Mouse (Mus musculus) neural tube, embryonic 13.5 days (tissue): ENCODE measurements around the gene Rbms1. TPM values are rescaled to one million over a fixed set of nuclear protein-coding genes. Genes with fewer than 3 reads are reported as not detected.

Source experiments
- ATAC-seq: fragments of 200-750 bp; cut with Nextera tagmentation; 2 replicates; pipeline ENCODE4 v1.8.0; 2017; ENCODE audit warnings: low read depth, mild to moderate bottlenecking, moderate TSS enrichment, moderate library complexity
- H3K27ac ChIP-seq: fragments of 300-500 bp; sonication (generic); replicated peaks from 2 replicates; pipeline ENCODE4 v1.5.1; 2015; ENCODE audit warnings: moderate library complexity, mild to moderate bottlenecking, inconsistent platforms
- H3K27me3 ChIP-seq: fragments of 300-500 bp; sonication (generic); 2 replicates; pipeline ENCODE4 v1.6.1; 2015; ENCODE audit warnings: mild to moderate bottlenecking, inconsistent platforms
- H3K36me3 ChIP-seq: fragments of 300-500 bp; sonication (generic); 2 replicates; pipeline ENCODE4 v1.6.1; 2015; ENCODE audit warnings: mild to moderate bottlenecking, inconsistent platforms
- H3K4me1 ChIP-seq: fragments of 300-500 bp; sonication (generic); replicated peaks from 2 replicates; pipeline ENCODE4 v1.6.1; 2015; ENCODE audit warnings: inconsistent platforms
- H3K4me2 ChIP-seq: fragments of 300-500 bp; sonication (generic); 2 replicates; pipeline ENCODE4 v1.6.1; 2015; ENCODE audit warnings: inconsistent platforms, mild to moderate bottlenecking, moderate library complexity
- H3K4me3 ChIP-seq: fragments of 300-500 bp; sonication (generic); 2 replicates; pipeline ENCODE4 v1.5.1; 2015; ENCODE audit warnings: mild to moderate bottlenecking, inconsistent platforms
- H3K9ac ChIP-seq: fragments of 300-500 bp; sonication (generic); 2 replicates; pipeline ENCODE4 v1.6.1; 2015; ENCODE audit warnings: moderate library complexity, mild to moderate bottlenecking, inconsistent platforms
- H3K9me3 ChIP-seq: fragments of 300-500 bp; sonication (generic); 2 replicates; pipeline ENCODE4 v1.6.1; 2016; ENCODE audit warnings: inconsistent platforms
- WGBS: fragments of 180-500 bp; shearing (Covaris S2); methylation state at CpG from one replicate; pipeline ENCODE4 v1.1.7; 2015; 5-methylcytosine and 5-hydroxymethylcytosine counted together
- polyA plus RNA-seq: library from polyadenylated mRNA; unstranded; fragments of >200 nt; fragmentation: Nextera tagmentation; extraction: Ambion mirVana; gene quantifications from 2 replicates; pipeline ENCODE4 v1.2.1, GENCODE M21; 2015

Gene Rbms1
- 72.0 and 81.1 TPM in 2 replicates for polyA plus RNA-seq

DNA sequence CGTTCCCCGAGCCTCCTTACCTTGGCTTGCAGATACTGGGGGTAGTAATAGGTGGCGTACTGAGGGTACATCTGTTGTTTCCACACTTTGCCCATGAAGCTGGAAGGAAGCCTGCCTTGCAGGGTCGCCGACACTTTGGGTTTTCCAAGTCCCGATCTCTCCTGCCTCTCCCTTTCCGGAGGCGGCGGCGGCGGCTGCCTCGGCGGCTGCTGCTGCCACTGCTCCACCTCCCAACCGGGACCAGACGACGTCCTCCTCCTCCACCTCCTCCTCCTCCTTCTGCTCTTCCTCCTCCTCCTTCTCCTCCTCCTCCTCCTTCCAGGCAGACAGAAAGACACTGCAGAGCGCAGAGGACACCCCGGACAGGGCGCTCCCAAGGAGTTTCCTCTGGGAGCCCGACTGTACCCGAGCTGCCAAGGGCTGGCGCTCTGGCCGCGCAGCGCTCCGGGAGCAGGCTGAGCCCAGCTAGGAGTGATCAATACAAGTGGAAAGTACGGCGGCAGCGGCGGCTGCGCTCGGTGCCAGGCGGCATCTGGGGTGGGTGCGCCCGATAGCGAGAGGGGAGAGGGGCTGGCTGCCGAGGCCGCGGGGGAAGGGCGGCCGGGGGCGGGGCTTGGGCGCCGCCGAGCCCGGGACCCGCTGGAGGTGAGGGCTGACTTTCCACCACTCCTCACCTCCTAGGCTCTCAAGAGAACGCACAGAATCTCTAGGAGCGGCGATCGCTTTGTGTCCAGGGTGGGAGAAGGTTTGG is at the start of gene Rbms1:
Gene Rbms1, minus strand, starts transcription at position 522 of the 751 bp plus-strand sequence.
- no peaks in the 10 kb centered on the region for H3K9me3 ChIP-seq
- peak within 1 kb of the TSS; percentile 82 for H3K4me3 ChIP-seq
- peaks cover 34% of the 10 kb centered on the region for H3K4me1 ChIP-seq
- peak within 1 kb of the TSS; percentile 96 for H3K27ac ChIP-seq
- no peaks in the 10 kb centered on the region for H3K36me3 ChIP-seq
- ATAC-seq: peak; percentile 89
- H3K4me2 ChIP-seq: peak within 1 kb of the TSS; percentile 71
- peak within 1 kb of the TSS; percentile 93 for H3K9ac ChIP-seq
- WGBS: under 1% methylated on average over 47 of the region's 51 CpGs
- H3K27me3 ChIP-seq: no peaks in the 10 kb centered on the region

- 37% methylated on average over 3 of the region's 3 CpGs for WGBS
Measured at GRCm38 (mm10) chr2:61012249-61012828, 49.3 kb upstream of the Rbms1 start.

DNA sequence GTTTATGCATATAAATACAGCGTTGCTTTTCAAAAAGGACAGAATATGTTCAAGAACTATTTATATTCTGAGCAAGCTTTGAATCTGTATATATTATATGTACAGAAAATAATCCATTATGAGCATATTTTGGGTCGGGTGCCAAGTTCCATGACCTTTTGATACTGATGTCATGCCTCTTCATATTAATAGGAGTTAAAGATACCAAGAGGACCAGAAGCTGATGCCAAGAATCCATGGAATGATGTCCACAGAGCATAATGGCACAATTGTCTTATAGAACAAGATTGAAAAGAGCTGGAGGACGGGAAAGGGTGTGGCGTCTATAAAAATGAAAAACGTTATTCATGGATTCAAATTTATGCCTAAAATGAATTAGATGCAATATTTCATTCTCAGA is 23.3 kb upstream of the Rbms1 start:
- ATAC-seq: no peak
- WGBS: 68% methylated on average over 5 of the region's 5 CpGs

More at GRCm38 (mm10) chr2:61012249-61012828, 49.3 kb upstream of the Rbms1 start:
- H3K27ac ChIP-seq: no peak overlapping the region
- no peaks in the 10 kb centered on the region for H3K9me3 ChIP-seq
- H3K4me1 ChIP-seq: 0 out of 2 replicates have a peak, but pooled peaks cover 5% of the 10 kb centered on the region
- H3K36me3 ChIP-seq: no peaks in the 10 kb centered on the region
- no peak overlapping the region for H3K4me3 ChIP-seq
- no peaks in the 10 kb centered on the region for H3K27me3 ChIP-seq
- ATAC-seq: no peak
- no peak overlapping the region for H3K4me2 ChIP-seq
- H3K9ac ChIP-seq: no peak overlapping the region

GRCm38 (mm10) chr2:60978538-60979313 is 15.7 kb upstream of the Rbms1 start:
- Histone ChIP-seq H3K4me1 (0 out of 2 replicates have a peak, but pooled peaks cover 6% of the 10 kb centered on the region), H3K9me3 (no peaks in the 10 kb centered on the region), H3K4me2 (no peak overlapping the region), H3K27ac (0 out of 2 replicates have a peak overlapping the region, but pooled peaks have one; percentile 10), H3K4me3 (no peak overlapping the region), H3K27me3 (no peaks in the 10 kb centered on the region), H3K9ac (no peak overlapping the region), H3K36me3 (no peaks in the 10 kb centered on the region)
- ATAC-seq: peak; percentile 69; the same call in 1 of the 2 replicates
- WGBS: 34% methylated on average over 4 of the region's 4 CpGs

More for the DNA sequence above, 23.3 kb upstream of the Rbms1 start:
- H3K4me3 ChIP-seq: no peak overlapping the region
- no peak overlapping the region for H3K9ac ChIP-seq
- H3K27ac ChIP-seq: no peak overlapping the region
- no peaks in the 10 kb centered on the region for H3K9me3 ChIP-seq
- H3K4me2 ChIP-seq: no peak overlapping the region
- H3K36me3 ChIP-seq: no peaks in the 10 kb centered on the region
- no peaks in the 10 kb centered on the region for H3K4me1 ChIP-seq
- H3K27me3 ChIP-seq: no peaks in the 10 kb centered on the region

DNA sequence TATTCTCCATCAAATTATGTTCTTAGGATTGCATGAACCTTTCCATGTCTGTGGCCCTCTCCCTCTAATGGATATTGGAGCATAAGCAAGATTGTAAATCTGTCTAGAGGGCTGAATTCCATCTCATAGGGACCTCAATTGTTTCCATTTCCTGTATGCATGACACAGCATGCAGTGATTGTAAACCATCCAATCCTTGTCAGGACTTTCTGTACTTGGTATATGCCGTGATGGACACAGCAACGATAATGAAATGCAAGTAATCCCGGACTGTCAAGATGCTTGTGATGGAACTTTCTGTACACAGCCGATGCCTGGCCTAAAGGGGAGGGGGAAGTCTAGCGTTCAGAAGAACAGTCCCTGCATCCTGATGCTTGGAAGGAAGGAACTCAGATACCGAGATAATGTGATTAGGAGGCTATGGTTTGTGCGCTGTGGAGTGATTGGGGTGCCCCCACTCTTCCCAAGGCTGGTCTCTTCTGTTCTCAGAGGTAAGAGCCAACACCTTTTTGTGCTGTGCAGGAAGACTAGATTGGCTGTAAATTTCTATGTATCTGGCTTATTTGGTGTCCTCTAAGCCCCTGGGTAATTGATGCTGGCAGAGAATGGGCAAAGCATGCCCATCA is 9.3 kb upstream of the Rbms1 start:
- Histone ChIP-seq H3K9me3 (no peaks in the 10 kb centered on the region), H3K4me1 (no peaks in the 10 kb centered on the region), H3K36me3 (no peaks in the 10 kb centered on the region), H3K4me2 (no peak overlapping the region), H3K9ac (no peak overlapping the region), H3K27ac (no peak overlapping the region), H3K27me3 (no peaks in the 10 kb centered on the region), H3K4me3 (no peak overlapping the region)
- no peak for ATAC-seq
- WGBS: 74% methylated on average over 7 of the region's 7 CpGs

- 11% methylated on average over 5 of the region's 5 CpGs for WGBS
- Histone ChIP-seq H3K9me3 (no peaks in the 10 kb centered on the region), H3K4me2 (peak overlapping the region; percentile 71), H3K27me3 (no peaks in the 10 kb centered on the region), H3K9ac (peak overlapping the region; percentile 93), H3K4me3 (peak overlapping the region; percentile 82), H3K27ac (peak overlapping the region; percentile 96), H3K4me1 (peaks cover 34% of the 10 kb centered on the region), H3K36me3 (no peaks in the 10 kb centered on the region)
- no peak for ATAC-seq
Measured at GRCm38 (mm10) chr2:60963616-60964015, 624 bp upstream of the Rbms1 start.

DNA sequence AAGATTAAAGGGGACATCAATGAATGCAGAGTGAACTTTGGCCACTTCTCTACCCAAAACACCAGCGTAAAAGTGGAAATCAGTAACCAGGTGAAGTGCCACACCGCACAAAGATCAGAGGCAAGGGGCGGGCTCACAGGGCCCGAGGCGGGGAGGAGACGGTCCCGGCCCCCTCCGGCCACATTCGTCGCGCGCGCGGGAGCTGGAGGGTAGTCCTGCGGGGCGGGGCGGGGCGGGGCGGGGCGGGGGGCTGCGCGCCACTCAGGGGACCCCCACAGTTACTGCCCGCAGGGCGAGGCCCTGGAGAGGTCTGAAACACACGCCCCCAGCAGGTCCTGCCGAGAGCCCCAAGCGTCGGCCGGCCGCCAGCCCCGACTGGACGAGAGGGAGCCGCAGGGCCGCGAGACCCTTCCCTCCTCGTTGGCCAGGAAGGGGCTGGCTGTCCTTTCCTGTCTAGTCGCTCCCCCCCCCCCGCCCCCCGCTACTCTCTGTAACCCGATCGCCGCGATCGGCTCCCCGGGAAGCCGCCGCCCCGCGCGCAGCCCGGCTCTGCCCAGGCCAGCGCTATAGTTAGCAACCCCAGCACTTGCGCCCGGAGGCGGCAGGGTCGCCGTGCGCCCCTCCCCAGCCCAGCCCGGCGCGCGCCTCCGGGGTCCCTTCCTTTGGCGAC is 856 bp downstream of the Rbms1 start:
- Histone ChIP-seq H3K27me3 (no peaks in the 10 kb centered on the region), H3K4me3 (peak overlapping the region; percentile 82), H3K9ac (peak overlapping the region; percentile 93), H3K36me3 (no peaks in the 10 kb centered on the region), H3K4me2 (peak overlapping the region; percentile 71), H3K9me3 (no peaks in the 10 kb centered on the region), H3K27ac (peak overlapping the region; percentile 96), H3K4me1 (peaks cover 34% of the 10 kb centered on the region)
- ATAC-seq: peak; percentile 86
- WGBS: 1% methylated on average over 45 of the region's 64 CpGs

DNA sequence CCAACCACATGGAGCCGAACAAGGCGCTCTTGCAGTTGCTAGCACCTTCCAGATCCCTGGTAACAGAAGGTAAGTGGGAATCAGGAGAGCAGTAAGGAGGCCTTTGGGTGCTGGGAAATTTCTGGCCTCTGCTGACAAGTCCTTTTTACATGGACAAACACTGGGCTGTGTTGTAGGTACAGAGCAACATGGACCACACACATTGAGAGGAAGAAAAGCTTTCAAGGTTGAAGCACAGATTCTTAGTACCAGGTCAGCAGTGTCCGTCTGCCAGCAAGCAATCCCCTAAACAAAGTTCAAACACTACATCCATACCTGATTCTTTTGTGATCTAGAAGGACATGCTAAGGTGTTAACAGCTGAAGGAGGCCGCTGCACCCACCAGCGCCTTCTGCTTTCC is 1.7 kb downstream of the Rbms1 start:
- 37% methylated on average over 5 of the region's 5 CpGs for WGBS
- H3K4me1 ChIP-seq: peaks cover 34% of the 10 kb centered on the region
- peak overlapping the region; percentile 93 for H3K9ac ChIP-seq
- no peak for ATAC-seq
- H3K27ac ChIP-seq: peak overlapping the region; percentile 96
- H3K9me3 ChIP-seq: no peaks in the 10 kb centered on the region
- no peaks in the 10 kb centered on the region for H3K36me3 ChIP-seq
- peak overlapping the region; percentile 82 for H3K4me3 ChIP-seq
- no peaks in the 10 kb centered on the region for H3K27me3 ChIP-seq
- peak overlapping the region; percentile 71 for H3K4me2 ChIP-seq

GRCm38 (mm10) chr2:60948241-60948640 is 14.8 kb downstream of the Rbms1 start:
- ATAC-seq: no peak
- no peak overlapping the region for H3K4me3 ChIP-seq
- WGBS: 52% methylated on average over 3 of the region's 3 CpGs

DNA sequence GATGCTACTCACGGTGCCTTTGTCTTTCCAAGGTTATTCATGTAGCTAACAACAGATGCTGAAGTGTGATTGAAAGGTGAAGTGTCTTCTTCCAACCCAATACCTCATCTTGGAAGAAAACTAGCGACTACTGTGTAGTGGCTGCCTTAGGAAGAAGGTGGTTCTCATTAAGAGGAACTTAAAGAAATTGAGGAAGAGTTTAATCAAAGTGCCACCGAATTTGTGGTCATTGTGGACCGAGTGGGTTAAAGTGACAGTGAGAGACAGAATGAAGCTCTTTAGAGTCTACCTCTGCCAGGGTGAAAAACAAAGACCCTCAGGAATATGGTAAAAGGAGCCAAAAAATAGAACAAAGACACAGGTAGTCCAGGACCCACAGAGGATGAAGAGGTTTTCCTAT is 15.2 kb downstream of the Rbms1 start:
- WGBS: 96% methylated on average over 4 of the region's 4 CpGs
- Histone ChIP-seq H3K27ac (no peak overlapping the region), H3K9ac (no peak overlapping the region), H3K4me2 (no peak overlapping the region), H3K36me3 (no peaks in the 10 kb centered on the region), H3K27me3 (no peaks in the 10 kb centered on the region), H3K4me1 (0 out of 2 replicates have a peak, but pooled peaks cover 2% of the 10 kb centered on the region), H3K9me3 (no peaks in the 10 kb centered on the region), H3K4me3 (no peak overlapping the region)
- ATAC-seq: no peak

More at GRCm38 (mm10) chr2:60948241-60948640, 14.8 kb downstream of the Rbms1 start:
- H3K27me3 ChIP-seq: no peaks in the 10 kb centered on the region
- no peaks in the 10 kb centered on the region for H3K36me3 ChIP-seq
- no peak overlapping the region for H3K4me2 ChIP-seq
- H3K4me1 ChIP-seq: 0 out of 2 replicates have a peak, but pooled peaks cover 2% of the 10 kb centered on the region
- no peak overlapping the region for H3K27ac ChIP-seq
- no peak overlapping the region for H3K9ac ChIP-seq
- no peaks in the 10 kb centered on the region for H3K9me3 ChIP-seq

- peak overlapping the region; percentile 25; the same call in 1 of the 2 replicates for H3K4me2 ChIP-seq
Measured at GRCm38 (mm10) chr2:60940454-60940961, 22.5 kb downstream of the Rbms1 start.

More at GRCm38 (mm10) chr2:60940454-60940961, 22.5 kb downstream of the Rbms1 start:
- no peak overlapping the region for H3K9ac ChIP-seq
- H3K9me3 ChIP-seq: no peaks in the 10 kb centered on the region
- no peaks in the 10 kb centered on the region for H3K36me3 ChIP-seq
- ATAC-seq: no peak
- no peak overlapping the region for H3K4me3 ChIP-seq
- 56% methylated on average over 8 of the region's 8 CpGs for WGBS
- H3K4me1 ChIP-seq: peaks cover 21% of the 10 kb centered on the region
- no peaks in the 10 kb centered on the region for H3K27me3 ChIP-seq
- no peak overlapping the region for H3K27ac ChIP-seq
